7 mouse cellular contexts compared by ENCODE assay signal in genomic region chr12:72759956-72760355, GRCm38 (mm10). TPM values are rescaled to one million over a fixed set of nuclear protein-coding genes. Genes with fewer than 3 reads are reported as not detected.
DNase-seq lines count a peak whose midpoint lies in the region; ATAC-seq and TF ChIP-seq lines count a peak whose summit lies in the region.

No protein-coding gene starts in this region.

- 7% methylated on average over 7 of the region's 7 CpGs for WGBS in lung, embryonic 15.5 days
- 16% methylated on average over 7 of the region's 7 CpGs for WGBS in forebrain, embryonic 11.5 days
- WGBS in limb, embryonic 13.5 days = 17% methylated on average over 7 of the region's 7 CpGs
- 12% methylated on average over 7 of the region's 7 CpGs for WGBS in small intestine, adult 2 months

- peaks cover 18% of the 10 kb centered on the region for H3K4me1 ChIP-seq in lung, embryonic 15.5 days
- H3K4me1 ChIP-seq in forebrain, embryonic 11.5 days (replicated peaks; ENCODE audit: control insufficient read depth, insufficient read depth, low read length) = peaks cover 4% of the 10 kb centered on the region; the same call in 1 of the 2 replicates
- H3K4me1 ChIP-seq in limb, embryonic 13.5 days = peaks cover 29% of the 10 kb centered on the region
- peaks cover 8% of the 10 kb centered on the region; the same call in 1 of the 2 replicates for H3K4me1 ChIP-seq in small intestine, adult 2 months (ENCODE audit: control insufficient read depth, insufficient read depth, insufficient read length, low read length)

- H3K4me2 ChIP-seq in lung, embryonic 15.5 days = peak overlapping the region; percentile 72
- peak overlapping the region; percentile 68; the same call in 1 of the 2 replicates for H3K4me2 ChIP-seq in forebrain, embryonic 11.5 days (ENCODE audit: low read depth, low read length, severe bottlenecking)
- peak overlapping the region; percentile 70 for H3K4me2 ChIP-seq in limb, embryonic 13.5 days (replicated peaks)

- H3K4me3 ChIP-seq in lung, embryonic 15.5 days = peak overlapping the region; percentile 95
- peak overlapping the region; percentile 93 for H3K4me3 ChIP-seq in forebrain, embryonic 11.5 days (ENCODE audit: low read depth, low read length)
- peak overlapping the region; percentile 84 for H3K4me3 ChIP-seq in limb, embryonic 13.5 days
- H3K4me3 ChIP-seq in small intestine, adult 2 months (ENCODE audit: low read depth, low read length) = 0 out of 2 replicates have a peak overlapping the region, but pooled peaks have one; percentile 96

- H3K9ac ChIP-seq in lung, embryonic 15.5 days = peak overlapping the region; percentile 98; the same call in 1 of the 2 replicates
- H3K9ac ChIP-seq in forebrain, embryonic 11.5 days (ENCODE audit: low read length) = peak overlapping the region; percentile 96; the same call in 1 of the 2 replicates
- H3K9ac ChIP-seq in limb, embryonic 13.5 days = no peak overlapping the region

- no peak for TF ChIP-seq POLR2A in small intestine, adult 2 months (IDR thresholded peaks at IDR 0.05; ENCODE audit: low read depth, low read length)

- H3K27me3 ChIP-seq in lung, embryonic 15.5 days = no peaks in the 10 kb centered on the region
- no peaks in the 10 kb centered on the region for H3K27me3 ChIP-seq in forebrain, embryonic 11.5 days (ENCODE audit: control insufficient read depth, insufficient read depth, low read length)
- H3K27me3 ChIP-seq in limb, embryonic 13.5 days = no peaks in the 10 kb centered on the region
- no peaks in the 10 kb centered on the region for H3K27me3 ChIP-seq in small intestine, adult 2 months (ENCODE audit: control insufficient read depth, insufficient read depth, low read length)

- H3K27ac ChIP-seq in lung, embryonic 15.5 days = no peak overlapping the region
- no peak overlapping the region; the same call in 1 of the 2 replicates for H3K27ac ChIP-seq in forebrain, embryonic 11.5 days (ENCODE audit: low read depth, low read length)
- H3K27ac ChIP-seq in limb, embryonic 13.5 days = no peak overlapping the region
- H3K27ac ChIP-seq in small intestine, adult 2 months (ENCODE audit: insufficient read depth, low read depth, low read length) = no peak overlapping the region

- no peak for TF ChIP-seq CTCF in small intestine, adult 2 months (IDR thresholded peaks at IDR 0.05; ENCODE audit: extremely low read depth, insufficient read length, insufficient replicate concordance, low read depth, low read length)

- H3K36me3 ChIP-seq in lung, embryonic 15.5 days = no peaks in the 10 kb centered on the region
- H3K36me3 ChIP-seq in forebrain, embryonic 11.5 days (ENCODE audit: control insufficient read depth, insufficient read depth, low read length) = no peaks in the 10 kb centered on the region
- H3K36me3 ChIP-seq in limb, embryonic 13.5 days = no peaks in the 10 kb centered on the region
- H3K36me3 ChIP-seq in small intestine, adult 2 months (ENCODE audit: control insufficient read depth, insufficient read depth, low read length) = no peaks in the 10 kb centered on the region

- ATAC-seq in lung, embryonic 15.5 days (ENCODE audit: borderline replicate concordance, extremely low read depth, low FRiP score, low TSS enrichment) = no peak
- no peak for ATAC-seq in forebrain, embryonic 11.5 days (replicated peaks; ENCODE audit: low FRiP score)
- ATAC-seq in limb, embryonic 13.5 days (ENCODE audit: low FRiP score, low read depth) = no peak

- DNase-seq in lung, postnatal 4 days = no peak
- no peak for DNase-seq in forebrain, embryonic 11.5 days (ENCODE audit: low spot score)
- DNase-seq in adrenal gland, adult 2 months = no peak
- DNase-seq in ovary, adult 18-20 months (ENCODE audit: low spot score) = no peak

- H3K9me3 ChIP-seq in lung, embryonic 15.5 days = no peaks in the 10 kb centered on the region
- no peaks in the 10 kb centered on the region for H3K9me3 ChIP-seq in forebrain, embryonic 11.5 days (ENCODE audit: control insufficient read depth, low read length)
- no peaks in the 10 kb centered on the region for H3K9me3 ChIP-seq in limb, embryonic 13.5 days

RNA-seq across cellular contexts. Expression of gene Ppm1a, which starts 2.7 kb away (rescaled TPM):
- 40.1 and 44.2 TPM in 2 replicates for polyA plus RNA-seq in lung, embryonic 15.5 days (2015; fragmentation: Nextera tagmentation; extraction: Ambion mirVana)
- 59.5 and 78.3 TPM in 2 replicates for polyA plus RNA-seq in forebrain, embryonic 11.5 days (2014; fragmentation: Nextera tagmentation; extraction: Ambion mirVana)
- polyA plus RNA-seq in limb, embryonic 13.5 days (2015; fragmentation: Nextera tagmentation; extraction: Ambion mirVana) = 44.7 and 50.5 TPM in 2 replicates
- polyA plus RNA-seq in small intestine, adult 2 months (2012; rRNA removed) = 10.4 and 34.7 TPM in 2 replicates
- 100 to 1,000 TPM; 232 to 265 TPM for total RNA-seq in adrenal gland, adult 2 months (2021)
- polyA plus RNA-seq in adrenal gland, adult 2 months (2012; rRNA removed) = 39.0 and 48.1 TPM in 2 replicates
